Mouse (Mus musculus) ovary, postnatal 36 days (tissue): ENCODE results near the gene Grk1.

ENCODE experiments used
- DNase-seq: peaks from one replicate; pipeline ENCODE4 v3.0.0; 2022; ENCODE audit warnings: low spot score, mixed read lengths

Gene Grk1

DNA sequence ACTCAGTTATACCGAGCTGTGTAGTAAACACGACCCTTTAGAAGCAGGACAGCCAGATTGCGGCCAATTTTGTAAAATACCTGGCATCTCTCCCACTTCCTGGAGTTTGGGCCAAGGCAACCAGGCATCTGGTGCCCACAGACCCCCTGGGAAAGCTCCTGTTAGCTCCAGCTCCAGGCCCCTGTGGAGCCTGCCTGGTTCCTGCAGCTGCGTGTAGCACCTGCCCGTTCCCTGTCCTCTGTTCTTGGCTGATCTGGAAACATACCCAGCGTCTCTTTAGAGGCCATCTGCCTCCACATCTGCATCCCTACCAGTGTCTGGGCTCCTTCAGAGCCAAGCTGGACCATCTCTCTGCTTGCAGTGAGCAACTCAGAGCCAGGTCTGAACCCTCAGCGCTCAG lies 25.5 kb downstream of the Grk1 start:
- no peak for DNase-seq

DNA sequence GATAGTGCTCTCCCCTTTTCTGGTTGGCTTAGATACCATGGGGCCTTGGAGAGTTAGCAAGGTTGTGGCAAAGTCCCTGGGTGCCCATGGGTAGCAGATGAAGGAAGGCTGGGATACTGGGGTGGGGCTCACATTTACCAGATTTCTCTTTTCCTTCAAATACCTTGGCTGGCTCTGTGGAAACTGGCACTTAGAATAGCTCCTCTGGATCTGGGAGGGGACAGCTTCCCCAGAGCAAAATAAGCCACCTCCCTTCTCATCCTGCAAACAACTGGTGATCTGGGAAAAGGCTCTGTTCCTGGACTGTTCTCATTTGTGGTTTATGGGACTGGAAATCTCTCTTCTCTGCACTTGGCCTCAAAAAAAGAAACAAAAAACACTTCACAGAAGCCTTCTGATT lies 26.0 kb downstream of the Grk1 start:
- DNase-seq, result no peak

DNA sequence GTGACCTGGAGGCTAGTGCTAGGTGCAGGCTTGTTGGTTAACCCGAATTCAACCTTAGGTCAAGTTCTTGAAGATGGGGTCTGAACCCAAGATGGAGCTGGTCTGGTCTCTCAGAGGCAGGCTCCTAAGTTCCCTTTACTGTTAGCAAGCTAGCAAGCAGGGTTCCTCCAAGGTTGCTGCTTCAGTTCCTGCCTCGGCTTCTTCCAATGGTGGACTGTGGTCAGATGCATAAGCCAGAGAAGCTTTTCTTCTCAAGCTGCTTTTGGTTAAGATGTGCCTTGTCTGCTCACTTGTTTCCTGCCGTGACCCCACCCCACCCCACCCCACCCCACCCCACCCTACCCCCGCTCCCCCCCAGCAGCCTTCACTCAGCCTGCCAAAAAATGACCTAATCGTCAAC lies 28.2 kb downstream of the Grk1 start:
- no peak for DNase-seq

DNA sequence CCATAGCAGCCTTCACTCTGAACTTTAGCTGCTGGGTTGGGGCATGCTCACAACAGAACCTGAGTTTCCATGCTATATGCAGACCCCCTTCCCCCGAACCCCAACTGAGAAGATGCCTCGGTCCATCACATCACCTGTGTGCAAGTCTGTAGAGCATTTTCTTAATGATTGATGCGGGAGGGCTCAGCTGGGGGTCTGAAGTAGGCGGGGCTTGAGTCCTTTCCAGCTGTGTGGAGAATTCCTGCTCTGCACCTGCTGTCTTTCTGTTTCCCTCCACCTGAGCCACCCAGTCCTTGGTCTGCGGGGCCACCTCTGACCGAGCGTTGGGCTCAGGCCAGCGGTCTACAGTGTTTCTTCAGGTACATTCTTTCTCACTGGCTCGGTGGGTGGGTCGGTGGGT lies 30.0 kb downstream of the Grk1 start, which contains the start of gene Tmem255b:
Gene Tmem255b, plus strand, starts transcription at position 301 of the 400 bp plus-strand sequence.
- DNase-seq, result no peak

DNA sequence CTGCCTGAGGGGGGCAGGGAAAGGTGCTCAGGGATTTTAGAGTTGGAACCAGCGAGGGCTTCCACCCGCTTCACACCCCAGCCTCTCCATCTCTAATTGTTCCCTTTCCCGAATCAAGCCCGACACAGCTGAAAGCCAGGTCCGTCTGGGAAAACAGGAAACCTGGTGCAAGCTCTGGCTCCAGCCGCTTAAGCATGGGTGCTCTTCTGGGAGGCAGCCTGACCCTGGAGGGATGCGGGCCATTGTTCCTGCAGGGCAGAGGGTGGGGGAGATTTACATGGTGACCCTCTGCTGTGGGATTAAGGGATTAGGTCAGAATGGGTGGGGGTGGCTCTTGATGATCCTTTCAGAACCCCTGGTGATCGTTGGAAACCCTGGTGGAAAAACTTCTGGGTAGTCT lies 31.2 kb downstream of the Grk1 start:
- no peak for DNase-seq

DNA sequence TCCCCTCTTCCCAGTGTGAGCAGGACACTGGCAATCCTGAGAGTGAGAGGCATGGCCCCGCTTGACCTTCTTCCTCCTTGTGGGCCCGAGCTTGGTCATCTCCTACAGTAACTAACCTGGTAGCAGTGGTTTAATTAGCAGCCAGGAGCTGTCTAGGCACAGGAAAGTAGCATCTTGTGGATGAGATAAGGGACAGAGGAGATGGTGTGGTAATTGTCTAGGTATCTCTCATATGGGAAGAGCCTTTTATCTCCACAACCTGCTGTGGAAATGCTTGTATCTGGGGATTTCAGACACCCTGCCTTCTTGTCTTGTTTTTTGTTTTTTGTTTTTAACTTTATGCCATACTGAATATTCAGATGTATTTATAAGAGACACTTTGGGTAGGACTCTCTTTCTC lies 32.6 kb downstream of the Grk1 start:
- DNase-seq, result no peak

DNA sequence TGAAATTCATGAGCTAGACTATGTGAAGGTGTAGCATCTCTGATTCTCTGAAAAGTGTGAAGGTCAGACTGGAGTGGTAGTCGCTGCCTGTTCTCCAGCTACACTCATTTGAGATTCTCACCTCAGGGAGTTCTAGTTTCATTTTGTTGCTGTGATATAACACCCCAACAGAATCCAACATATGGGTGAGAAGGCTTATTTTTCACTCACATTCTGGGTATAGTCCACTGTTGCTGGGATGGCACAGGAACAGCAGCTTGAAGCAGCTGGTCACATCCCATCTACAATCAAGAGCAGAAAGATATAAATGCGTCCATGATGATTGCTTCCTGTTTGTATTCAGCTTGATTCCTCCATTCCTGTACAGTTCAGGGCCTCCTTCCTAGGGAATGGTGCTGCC lies 37.3 kb downstream of the Grk1 start:
- no peak for DNase-seq

DNA sequence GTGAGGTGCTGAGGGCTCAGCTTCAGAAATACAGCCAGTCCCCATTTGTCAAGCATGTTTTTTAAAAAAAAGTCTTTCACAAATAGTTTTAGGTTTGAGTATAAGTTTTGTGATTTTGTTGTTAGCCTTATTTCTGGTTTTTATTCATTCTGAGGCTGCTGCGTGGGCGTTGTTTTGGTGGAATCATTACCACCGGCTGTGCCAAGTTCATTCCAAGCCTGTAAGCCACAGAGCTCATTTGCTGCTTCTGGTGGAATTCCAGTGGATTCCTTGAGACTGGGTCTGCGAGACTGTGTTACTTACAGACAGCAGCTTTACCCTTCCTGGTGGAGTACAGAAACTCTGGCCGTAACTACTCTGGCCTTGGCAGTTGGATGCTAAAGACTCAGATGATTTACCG lies 41.6 kb downstream of the Grk1 start:
- DNase-seq, result no peak

DNA sequence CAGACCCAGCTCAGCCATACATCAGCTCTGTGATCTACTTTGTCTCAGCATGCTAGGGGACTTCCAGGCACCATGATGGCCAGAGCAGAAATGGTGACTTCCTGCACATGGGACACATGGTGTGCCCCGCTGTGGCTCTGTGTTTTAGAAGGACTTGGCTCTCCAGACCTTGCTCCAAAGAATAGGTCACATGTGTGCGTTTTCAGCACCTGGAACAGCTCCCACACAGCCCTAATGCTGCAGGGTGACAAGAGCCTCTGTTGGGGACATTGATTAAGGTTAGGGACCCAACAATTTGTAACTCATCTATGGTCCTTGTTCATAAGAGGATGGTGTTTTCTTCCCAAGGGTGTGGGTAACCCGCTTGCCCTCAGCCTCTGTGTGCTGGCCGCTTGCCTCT lies 43.3 kb downstream of the Grk1 start:
- no peak for DNase-seq

DNA sequence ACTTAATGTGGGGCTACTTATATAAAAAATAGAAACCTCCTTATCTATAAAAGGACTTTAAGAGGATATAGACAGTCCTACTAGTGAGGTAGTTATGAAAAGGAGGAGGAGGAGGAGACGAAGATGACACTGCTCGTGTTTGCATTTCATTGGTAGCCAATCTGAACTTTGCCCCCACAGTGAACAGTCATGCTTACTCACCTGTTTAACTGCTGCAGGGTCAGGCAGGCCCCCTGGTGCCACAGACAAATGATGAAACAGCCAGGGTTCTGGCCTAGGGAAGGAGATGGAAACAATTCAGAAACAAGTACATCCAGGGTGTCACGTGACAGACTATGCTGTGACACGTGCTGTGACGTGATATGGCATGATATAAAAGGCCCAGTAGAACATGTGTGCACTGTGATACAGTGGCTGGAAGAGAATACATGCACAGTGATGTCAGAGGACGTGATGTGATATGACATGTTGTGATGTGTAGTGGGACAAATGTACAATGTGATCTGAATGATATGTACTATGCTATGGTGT lies 46.9 kb downstream of the Grk1 start:
- DNase-seq, result no peak

DNA sequence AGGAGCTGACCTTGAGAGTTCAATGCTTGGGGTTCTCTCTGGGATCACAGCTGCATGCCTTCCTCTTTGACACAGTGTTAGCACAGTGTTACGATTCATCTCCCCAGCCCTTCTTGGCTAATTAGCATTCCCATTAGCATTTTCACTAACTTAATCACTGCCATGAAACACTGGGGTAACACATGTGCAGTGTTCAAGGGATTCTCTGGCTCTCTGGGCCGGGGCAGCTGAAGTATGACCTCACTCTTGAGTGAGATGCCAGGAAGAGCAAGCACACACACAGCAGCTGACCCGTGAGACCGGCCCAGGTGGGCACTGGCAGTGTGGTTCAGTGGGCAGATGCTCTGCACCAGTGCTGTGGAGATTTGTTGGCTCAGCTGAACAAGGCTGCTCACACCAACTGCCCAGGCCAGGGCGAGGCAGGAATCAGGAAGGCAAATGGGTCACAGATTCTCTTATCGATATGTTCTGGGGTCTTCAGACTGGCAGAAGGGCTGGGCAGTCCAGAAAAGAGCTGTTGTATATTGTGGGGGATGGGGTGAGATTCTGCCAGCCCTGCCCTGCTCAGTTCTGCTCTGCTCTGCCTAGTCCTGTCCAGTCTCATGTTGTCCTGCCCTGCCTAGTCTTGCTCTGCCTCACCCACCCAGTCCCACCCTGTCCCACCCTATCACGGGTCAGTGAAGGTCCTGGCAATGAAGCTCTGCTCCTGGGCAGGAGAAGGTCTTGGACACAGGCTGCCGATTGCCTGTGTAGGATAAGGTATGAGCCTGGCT lies 49.6 kb downstream of the Grk1 start:
- no peak for DNase-seq

DNA sequence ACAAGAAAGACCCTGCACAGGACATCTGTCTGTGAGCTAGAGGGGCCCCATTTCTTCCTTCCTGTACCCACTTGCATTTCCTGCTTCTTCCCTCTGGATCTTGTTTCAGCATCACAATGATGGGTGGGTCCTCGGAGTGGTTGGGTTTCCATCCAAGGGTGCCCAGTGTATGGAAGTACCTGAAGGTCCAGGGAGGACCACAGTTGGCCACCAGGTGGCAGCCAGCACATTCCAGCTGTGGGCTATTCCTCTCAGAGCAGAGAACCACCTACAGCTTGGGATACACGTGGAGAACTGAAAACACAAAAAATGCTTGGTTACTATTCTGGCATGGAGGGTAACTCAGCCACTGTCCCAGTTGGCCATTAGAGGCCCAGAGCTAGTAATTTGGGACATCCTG lies 50.4 kb downstream of the Grk1 start:
- peak; percentile 72 for DNase-seq

DNA sequence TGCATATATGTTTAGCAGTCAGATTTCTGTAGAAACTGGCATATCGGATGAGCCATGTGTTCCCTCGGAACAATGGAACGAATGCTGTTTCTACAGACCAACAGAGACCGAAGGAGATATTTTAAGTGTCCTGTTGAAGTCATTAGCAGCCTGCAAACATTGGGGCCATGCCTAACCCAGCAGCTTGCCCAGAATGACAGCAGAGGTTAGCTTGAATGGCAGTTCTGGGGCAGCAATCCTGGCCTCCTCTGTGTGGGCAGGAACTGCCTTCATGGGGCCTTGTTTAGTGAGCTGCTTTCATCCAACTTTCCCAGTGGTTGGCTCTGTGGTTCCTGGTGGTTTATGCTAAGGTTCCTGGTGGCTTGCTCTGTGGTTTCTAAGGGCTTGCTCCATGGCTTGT lies 54.5 kb downstream of the Grk1 start:
- no peak for DNase-seq

DNA sequence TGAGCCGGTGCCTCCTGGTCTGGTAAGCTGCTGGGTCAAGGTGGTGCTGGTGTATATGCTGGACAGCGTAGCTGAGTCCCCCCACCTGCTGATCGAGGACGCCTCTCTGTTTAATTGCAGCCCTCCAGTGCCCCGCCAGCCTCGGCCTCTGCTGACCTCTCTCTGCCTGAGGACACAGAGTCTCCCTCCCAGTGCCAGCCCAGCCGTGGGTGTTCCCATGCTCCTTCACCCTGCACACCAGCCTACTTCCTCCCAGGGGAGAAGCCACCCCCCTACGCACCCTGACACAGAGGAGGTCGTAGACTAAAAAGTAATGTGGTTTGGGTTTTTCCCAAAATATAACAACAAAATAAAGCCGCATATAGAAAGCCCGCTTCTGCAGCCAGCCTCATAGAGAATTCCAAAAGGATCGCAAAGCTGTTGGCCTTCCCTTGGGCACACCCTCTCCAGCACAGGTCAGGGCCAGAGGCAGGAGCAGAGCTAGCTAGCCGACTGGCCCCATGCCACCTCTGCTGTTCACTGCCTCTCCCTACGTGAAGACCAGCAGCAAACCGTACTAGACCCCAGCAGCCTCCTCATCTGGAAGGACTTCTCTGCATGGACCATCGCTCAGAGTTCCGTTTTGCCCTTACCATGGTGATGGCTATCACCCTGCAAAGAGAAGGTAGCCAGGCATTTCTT lies 56.3 kb downstream of the Grk1 start:
- DNase-seq, result peak; percentile 55

DNA sequence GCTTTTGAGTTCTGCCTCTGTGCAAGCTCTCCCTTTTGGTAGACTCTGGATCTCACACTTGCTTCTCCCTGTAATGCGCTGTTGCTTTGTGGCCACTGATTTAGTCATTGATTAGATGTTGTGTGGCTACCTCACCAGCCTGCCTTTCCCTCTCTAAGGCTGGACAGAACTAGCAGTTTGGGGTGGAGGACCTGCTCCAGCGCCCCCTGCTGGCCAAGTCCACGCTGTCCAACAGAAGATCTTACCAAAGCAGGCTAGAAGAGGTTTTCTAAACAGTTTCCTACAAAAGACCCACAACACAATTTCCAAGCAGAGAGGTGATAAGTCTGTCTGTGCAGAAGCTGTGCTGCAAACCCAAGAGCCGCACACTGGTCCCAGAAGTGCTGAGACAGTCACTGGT lies 57.0 kb downstream of the Grk1 start:
- peak; percentile 80 for DNase-seq

DNA sequence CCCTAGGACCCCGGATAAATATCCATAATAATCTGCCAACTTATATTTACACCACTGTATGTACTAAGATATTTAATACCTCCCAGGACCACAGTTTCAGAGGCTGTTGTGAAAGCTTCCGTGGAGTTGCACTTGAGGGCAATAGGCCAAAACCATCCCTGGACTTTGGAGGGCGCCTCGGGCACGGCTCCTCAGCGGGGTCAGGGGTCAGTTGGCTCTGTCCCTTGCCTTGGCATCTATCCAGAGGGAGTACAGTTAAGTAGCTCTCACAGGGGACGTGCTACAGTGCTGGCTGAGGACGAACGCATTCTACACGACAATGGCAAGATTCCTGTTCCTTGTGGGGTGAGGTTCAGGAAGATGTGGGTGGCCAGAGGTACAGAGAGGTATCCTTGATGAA lies 57.5 kb downstream of the Grk1 start:
- DNase-seq, result peak; percentile 74

DNA sequence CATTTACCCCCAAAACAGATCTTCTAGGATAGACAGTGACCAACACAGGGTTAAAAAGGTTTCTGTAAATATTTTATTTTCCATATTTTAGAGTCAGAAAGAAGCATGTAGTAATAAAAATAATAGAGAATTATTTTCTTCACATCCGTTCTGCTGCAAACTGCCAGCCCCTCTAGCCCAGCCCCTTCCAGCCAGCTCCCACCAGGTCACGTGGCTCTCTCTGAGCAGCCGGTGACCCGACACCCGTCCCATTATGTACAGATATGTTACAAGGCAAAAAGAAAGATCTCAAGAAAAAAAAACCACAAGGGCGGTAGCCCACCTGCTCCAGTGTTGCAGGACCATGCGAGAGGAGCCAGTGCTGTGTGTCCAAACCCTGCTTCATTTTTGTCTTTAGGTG lies 60.4 kb downstream of the Grk1 start:
- DNase-seq, result peak; percentile 14

DNA sequence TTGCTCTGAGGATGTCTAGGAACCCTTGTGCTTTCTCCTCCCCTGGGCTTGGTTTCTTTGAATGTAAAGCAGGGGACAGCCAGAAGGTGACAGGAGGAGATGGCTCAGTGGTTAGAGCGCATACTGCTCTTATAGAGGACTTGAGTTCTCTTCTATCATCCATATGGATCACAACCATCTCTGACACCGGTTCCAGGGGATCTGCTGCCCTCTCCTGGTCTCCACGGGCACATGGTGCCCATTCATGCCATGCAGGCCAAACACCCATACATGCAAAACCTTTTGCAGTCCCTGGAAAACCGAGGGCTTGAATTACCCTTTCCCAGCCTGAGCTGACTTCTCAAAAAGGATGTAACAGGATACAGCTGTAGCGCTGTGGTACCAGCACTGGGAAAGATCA lies 62.1 kb downstream of the Grk1 start:
- peak; percentile 27 for DNase-seq

DNA sequence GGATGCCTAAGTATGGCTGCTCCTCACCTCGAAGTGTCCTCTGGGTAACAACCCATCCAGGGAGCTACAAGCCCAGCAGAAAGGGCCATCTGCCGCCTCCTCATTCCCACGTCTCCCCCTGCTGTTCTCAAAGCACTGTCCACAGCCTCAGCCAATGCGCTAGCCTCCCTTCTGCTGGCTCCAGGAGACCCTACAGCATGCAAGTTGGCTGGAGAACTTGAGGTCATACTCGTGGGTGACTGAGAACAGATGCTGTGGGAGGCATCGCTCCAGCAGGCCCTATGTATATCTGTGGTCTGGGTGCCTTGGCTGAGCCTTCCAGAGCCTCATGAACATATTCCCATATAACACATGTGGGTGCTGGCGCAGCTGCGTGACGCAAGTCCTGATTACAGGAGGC lies 63.9 kb downstream of the Grk1 start:
- DNase-seq, result no peak

DNA sequence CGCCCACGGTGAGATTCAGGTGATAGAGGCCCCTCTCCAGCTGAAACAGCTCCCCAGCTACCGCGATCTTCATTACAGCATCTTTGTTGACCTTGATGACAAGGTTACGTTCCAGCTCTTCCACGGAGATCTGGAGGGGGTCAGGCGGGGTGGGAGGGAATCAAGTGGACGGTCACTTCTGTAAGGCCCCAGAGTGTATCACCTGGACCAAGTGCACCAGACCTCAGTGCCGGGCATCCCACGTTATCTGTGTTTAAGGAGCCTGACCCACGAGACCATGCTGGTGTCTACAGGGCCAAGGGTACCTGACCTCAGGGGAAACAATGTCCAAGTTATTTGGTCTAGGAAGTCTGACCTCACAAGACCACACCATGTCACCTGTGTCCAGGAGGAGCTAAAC lies 66.6 kb downstream of the Grk1 start:
- no peak for DNase-seq
